Mouse (Mus musculus): ENCODE data around the gene Mepe. TPM values are rescaled to one million over a fixed set of nuclear protein-coding genes. Genes with fewer than 3 reads are reported as not detected.

The Mepe gene
- not detected in 2 replicates for polyA plus RNA-seq (2015; fragmentation: Nextera tagmentation; extraction: Ambion mirVana)

GRCm38 (mm10) chr5:104325029-104325428 lies at the start of gene Mepe:
Gene Mepe, plus strand, starts transcription at chr5:104325329.
- Histone ChIP-seq H3K4me1 (replicated peaks; ENCODE audit: control insufficient read depth, insufficient read depth, low read length) (no peaks in the 10 kb centered on the region), H3K27ac (ENCODE audit: low read length) (no peak within 1 kb of the TSS), H3K9ac (ENCODE audit: low read length) (no peak within 1 kb of the TSS), H3K36me3 (ENCODE audit: control insufficient read depth, insufficient read depth, low read length) (no peaks in the 10 kb centered on the region), H3K27me3 (ENCODE audit: control insufficient read depth, insufficient read depth, low read depth, low read length) (no peaks in the 10 kb centered on the region), H3K4me2 (ENCODE audit: low read depth, low read length) (no peak within 1 kb of the TSS), H3K4me3 (ENCODE audit: low read length) (no peak within 1 kb of the TSS), H3K9me3 (ENCODE audit: control insufficient read depth, low read length) (no peaks in the 10 kb centered on the region)
- WGBS = 83% methylated on average over 6 of the region's 6 CpGs
- no peak for ATAC-seq (ENCODE audit: low read depth)

- Histone ChIP-seq H3K4me2 (ENCODE audit: low read depth, low read length) (no peak overlapping the region), H3K4me3 (ENCODE audit: low read length) (no peak overlapping the region), H3K9me3 (ENCODE audit: control insufficient read depth, low read length) (no peaks in the 10 kb centered on the region), H3K9ac (ENCODE audit: low read length) (no peak overlapping the region), H3K27ac (ENCODE audit: low read length) (no peak overlapping the region), H3K36me3 (ENCODE audit: control insufficient read depth, insufficient read depth, low read length) (no peaks in the 10 kb centered on the region), H3K27me3 (ENCODE audit: control insufficient read depth, insufficient read depth, low read depth, low read length) (no peaks in the 10 kb centered on the region), H3K4me1 (replicated peaks; ENCODE audit: control insufficient read depth, insufficient read depth, low read length) (no peaks in the 10 kb centered on the region)
- WGBS = 73% methylated on average over 6 of the region's 6 CpGs
- no peak for ATAC-seq (ENCODE audit: low read depth)
These were observed 30.9 kb upstream of the Mepe start for GRCm38 (mm10) chr5:104294201-104294600.

- Histone ChIP-seq H3K4me3 (ENCODE audit: low read length) (no peak within 1 kb of the TSS), H3K27me3 (ENCODE audit: control insufficient read depth, insufficient read depth, low read depth, low read length) (no peaks in the 10 kb centered on the region), H3K9ac (ENCODE audit: low read length) (no peak within 1 kb of the TSS), H3K9me3 (ENCODE audit: control insufficient read depth, low read length) (no peaks in the 10 kb centered on the region), H3K4me1 (replicated peaks; ENCODE audit: control insufficient read depth, insufficient read depth, low read length) (no peaks in the 10 kb centered on the region), H3K36me3 (ENCODE audit: control insufficient read depth, insufficient read depth, low read length) (no peaks in the 10 kb centered on the region), H3K27ac (ENCODE audit: low read length) (no peak within 1 kb of the TSS), H3K4me2 (ENCODE audit: low read depth, low read length) (no peak within 1 kb of the TSS)
- ATAC-seq (ENCODE audit: low read depth) = no peak
- 41% methylated on average over 6 of the region's 6 CpGs for WGBS
These were observed 26.1 kb upstream of the Mepe start, which contains the start of gene Ibsp for GRCm38 (mm10) chr5:104298994-104299393. Gene Ibsp, plus strand, starts transcription at chr5:104299171.

GRCm38 (mm10) chr5:104314073-104314472 lies 11.1 kb upstream of the Mepe start:
- H3K4me3 ChIP-seq (ENCODE audit: low read length) = no peak overlapping the region
- no peaks in the 10 kb centered on the region for H3K27me3 ChIP-seq (ENCODE audit: control insufficient read depth, insufficient read depth, low read depth, low read length)
- H3K4me2 ChIP-seq (ENCODE audit: low read depth, low read length) = no peak overlapping the region
- H3K9me3 ChIP-seq (ENCODE audit: control insufficient read depth, low read length) = no peaks in the 10 kb centered on the region
- H3K27ac ChIP-seq (ENCODE audit: low read length) = no peak overlapping the region
- 0 out of 2 replicates have a peak, but pooled peaks cover 2% of the 10 kb centered on the region for H3K4me1 ChIP-seq (replicated peaks; ENCODE audit: control insufficient read depth, insufficient read depth, low read length)
- no peak for ATAC-seq (ENCODE audit: low read depth)
- WGBS = 37% methylated on average over 1 of the region's 1 CpGs
- no peak overlapping the region for H3K9ac ChIP-seq (ENCODE audit: low read length)
- no peaks in the 10 kb centered on the region for H3K36me3 ChIP-seq (ENCODE audit: control insufficient read depth, insufficient read depth, low read length)

- ATAC-seq (ENCODE audit: low read depth) = no peak
These were observed 1.8 kb downstream of the Mepe start for GRCm38 (mm10) chr5:104326884-104327283.

GRCm38 (mm10) chr5:104327389-104327788 lies 2.3 kb downstream of the Mepe start:
- no peak overlapping the region for H3K9ac ChIP-seq (ENCODE audit: low read length)
- 68% methylated on average over 8 of the region's 8 CpGs for WGBS
- no peaks in the 10 kb centered on the region for H3K9me3 ChIP-seq (ENCODE audit: control insufficient read depth, low read length)
- no peak for ATAC-seq (ENCODE audit: low read depth)
- no peak overlapping the region for H3K27ac ChIP-seq (ENCODE audit: low read length)
- H3K36me3 ChIP-seq (ENCODE audit: control insufficient read depth, insufficient read depth, low read length) = no peaks in the 10 kb centered on the region
- no peaks in the 10 kb centered on the region for H3K27me3 ChIP-seq (ENCODE audit: control insufficient read depth, insufficient read depth, low read depth, low read length)
- H3K4me1 ChIP-seq (replicated peaks; ENCODE audit: control insufficient read depth, insufficient read depth, low read length) = no peaks in the 10 kb centered on the region
- H3K4me2 ChIP-seq (ENCODE audit: low read depth, low read length) = no peak overlapping the region
- H3K4me3 ChIP-seq (ENCODE audit: low read length) = no peak overlapping the region

More at GRCm38 (mm10) chr5:104326884-104327283, 1.8 kb downstream of the Mepe start:
- Histone ChIP-seq H3K27ac (ENCODE audit: low read length) (no peak overlapping the region), H3K4me1 (replicated peaks; ENCODE audit: control insufficient read depth, insufficient read depth, low read length) (no peaks in the 10 kb centered on the region), H3K36me3 (ENCODE audit: control insufficient read depth, insufficient read depth, low read length) (no peaks in the 10 kb centered on the region), H3K4me2 (ENCODE audit: low read depth, low read length) (no peak overlapping the region), H3K4me3 (ENCODE audit: low read length) (no peak overlapping the region), H3K9ac (ENCODE audit: low read length) (no peak overlapping the region), H3K9me3 (ENCODE audit: control insufficient read depth, low read length) (no peaks in the 10 kb centered on the region), H3K27me3 (ENCODE audit: control insufficient read depth, insufficient read depth, low read depth, low read length) (no peaks in the 10 kb centered on the region)
- 52% methylated on average over 4 of the region's 4 CpGs for WGBS

- no peak; the same call in 1 of the 2 replicates for ATAC-seq (ENCODE audit: low read depth)
- H3K4me1 ChIP-seq (replicated peaks; ENCODE audit: control insufficient read depth, insufficient read depth, low read length) = peaks cover 1% of the 10 kb centered on the region
- no peaks in the 10 kb centered on the region for H3K27me3 ChIP-seq (ENCODE audit: control insufficient read depth, insufficient read depth, low read depth, low read length)
- no peak overlapping the region for H3K27ac ChIP-seq (ENCODE audit: low read length)
- no peak overlapping the region for H3K9ac ChIP-seq (ENCODE audit: low read length)
- H3K36me3 ChIP-seq (ENCODE audit: control insufficient read depth, insufficient read depth, low read length) = no peaks in the 10 kb centered on the region
- H3K4me2 ChIP-seq (ENCODE audit: low read depth, low read length) = no peak overlapping the region
- no peak overlapping the region for H3K4me3 ChIP-seq (ENCODE audit: low read length)
- no peaks in the 10 kb centered on the region for H3K9me3 ChIP-seq (ENCODE audit: control insufficient read depth, low read length)
These were observed 2.7 kb downstream of the Mepe start for GRCm38 (mm10) chr5:104327876-104328275.

GRCm38 (mm10) chr5:104328317-104328850 lies 3.3 kb downstream of the Mepe start:
- Histone ChIP-seq H3K27me3 (ENCODE audit: control insufficient read depth, insufficient read depth, low read depth, low read length) (no peaks in the 10 kb centered on the region), H3K4me2 (ENCODE audit: low read depth, low read length) (no peak overlapping the region), H3K9ac (ENCODE audit: low read length) (no peak overlapping the region), H3K27ac (ENCODE audit: low read length) (no peak overlapping the region), H3K36me3 (ENCODE audit: control insufficient read depth, insufficient read depth, low read length) (no peaks in the 10 kb centered on the region), H3K9me3 (ENCODE audit: control insufficient read depth, low read length) (no peaks in the 10 kb centered on the region), H3K4me1 (replicated peaks; ENCODE audit: control insufficient read depth, insufficient read depth, low read length) (peaks cover 6% of the 10 kb centered on the region), H3K4me3 (ENCODE audit: low read length) (no peak overlapping the region)
- no peak for ATAC-seq (ENCODE audit: low read depth)
- WGBS = 64% methylated on average over 4 of the region's 4 CpGs

- no peak for ATAC-seq (ENCODE audit: low read depth)
- H3K36me3 ChIP-seq (ENCODE audit: control insufficient read depth, insufficient read depth, low read length) = no peaks in the 10 kb centered on the region
- H3K4me1 ChIP-seq (replicated peaks; ENCODE audit: control insufficient read depth, insufficient read depth, low read length) = peaks cover 6% of the 10 kb centered on the region
- WGBS = 64% methylated on average over 5 of the region's 5 CpGs
- no peak overlapping the region for H3K4me2 ChIP-seq (ENCODE audit: low read depth, low read length)
- no peak overlapping the region for H3K4me3 ChIP-seq (ENCODE audit: low read length)
- no peak overlapping the region for H3K9ac ChIP-seq (ENCODE audit: low read length)
- H3K27ac ChIP-seq (ENCODE audit: low read length) = no peak overlapping the region
- H3K27me3 ChIP-seq (ENCODE audit: control insufficient read depth, insufficient read depth, low read depth, low read length) = no peaks in the 10 kb centered on the region
- H3K9me3 ChIP-seq (ENCODE audit: control insufficient read depth, low read length) = no peaks in the 10 kb centered on the region
These were observed 4.3 kb downstream of the Mepe start for GRCm38 (mm10) chr5:104329381-104329780.

- no peak for ATAC-seq (ENCODE audit: low read depth)
- Histone ChIP-seq H3K9ac (ENCODE audit: low read length) (no peak overlapping the region), H3K36me3 (ENCODE audit: control insufficient read depth, insufficient read depth, low read length) (no peaks in the 10 kb centered on the region), H3K27ac (ENCODE audit: low read length) (no peak overlapping the region), H3K9me3 (ENCODE audit: control insufficient read depth, low read length) (no peaks in the 10 kb centered on the region), H3K27me3 (ENCODE audit: control insufficient read depth, insufficient read depth, low read depth, low read length) (no peaks in the 10 kb centered on the region), H3K4me1 (replicated peaks; ENCODE audit: control insufficient read depth, insufficient read depth, low read length) (peaks cover 6% of the 10 kb centered on the region), H3K4me2 (ENCODE audit: low read depth, low read length) (no peak overlapping the region), H3K4me3 (ENCODE audit: low read length) (no peak overlapping the region)
- WGBS = 69% methylated on average over 5 of the region's 5 CpGs
These were observed 5.0 kb downstream of the Mepe start for GRCm38 (mm10) chr5:104330088-104330487.
